Comparison of ENCODE assay signal across 40 mouse cellular contexts in genomic region chr13:64088057-64088456, GRCm38 (mm10). TPM values are rescaled to one million over a fixed set of nuclear protein-coding genes. Genes with fewer than 3 reads are reported as not detected.
"Had no signal": no experiment of that assay in that cellular context is flagged by ENCODE, and none has a peak within 500 bp of the region (broad histone marks: within the 10 kb centered on the region; RNA-seq: fewer than 3 reads in every experiment).

No protein-coding gene starts in this region.

- H3K9me3 ChIP-seq: embryonic facial prominence, embryonic 10.5 days; embryonic facial prominence, embryonic 12.5 days; embryonic facial prominence, embryonic 13.5 days; embryonic facial prominence, embryonic 15.5 days; forebrain, embryonic 10.5 days; forebrain, embryonic 12.5 days; forebrain, embryonic 13.5 days; forebrain, embryonic 15.5 days had no signal

- H3K4me3 ChIP-seq: embryonic facial prominence, embryonic 10.5 days; embryonic facial prominence, embryonic 12.5 days; embryonic facial prominence, embryonic 13.5 days; embryonic facial prominence, embryonic 15.5 days; erythroblast, embryonic 14.5 days; forebrain, embryonic 10.5 days; forebrain, embryonic 12.5 days; forebrain, embryonic 13.5 days; forebrain, embryonic 15.5 days; gastrocnemius, adult 2 months; heart, adult 2 months had no signal

- H3K27ac ChIP-seq: embryonic facial prominence, embryonic 10.5 days; embryonic facial prominence, embryonic 12.5 days; embryonic facial prominence, embryonic 13.5 days; embryonic facial prominence, embryonic 15.5 days; forebrain, embryonic 10.5 days; forebrain, embryonic 12.5 days; forebrain, embryonic 13.5 days; forebrain, embryonic 15.5 days; gastrocnemius, adult 2 months; heart, adult 2 months had no signal

- H3K9ac ChIP-seq: embryonic facial prominence, embryonic 12.5 days; embryonic facial prominence, embryonic 13.5 days; embryonic facial prominence, embryonic 15.5 days; forebrain, embryonic 12.5 days; forebrain, embryonic 13.5 days; forebrain, embryonic 15.5 days; forebrain, postnatal 0 days had no signal

- H3K4me2 ChIP-seq: embryonic facial prominence, embryonic 12.5 days; embryonic facial prominence, embryonic 13.5 days; embryonic facial prominence, embryonic 15.5 days; forebrain, embryonic 12.5 days; forebrain, embryonic 13.5 days; forebrain, embryonic 15.5 days had no signal

- H3K36me3 ChIP-seq: embryonic facial prominence, embryonic 10.5 days; embryonic facial prominence, embryonic 12.5 days; embryonic facial prominence, embryonic 13.5 days; embryonic facial prominence, embryonic 15.5 days; forebrain, embryonic 10.5 days; forebrain, embryonic 12.5 days; forebrain, embryonic 15.5 days had no signal

- ATAC-seq: forebrain, embryonic 13.5 days; forebrain, embryonic 14.5 days; forebrain, embryonic 15.5 days; forebrain, embryonic 16.5 days; forebrain, postnatal 0 days had no signal

- H3K27me3 ChIP-seq: embryonic facial prominence, embryonic 12.5 days; embryonic facial prominence, embryonic 13.5 days; embryonic facial prominence, embryonic 15.5 days; forebrain, embryonic 12.5 days; forebrain, embryonic 13.5 days; forebrain, embryonic 15.5 days had no signal

- DNase-seq: cerebellum, adult 18-20 months; cerebellum, adult 2 months; cerebellum, adult 8-10 months; cerebellum, adult 9-10 months; cerebellum, adult 9-11 months; cerebellum, postnatal 10 days; cerebellum, postnatal 14 days; cerebellum, postnatal 25 days; cerebellum, postnatal 36 days; embryo, embryonic 11 days; forebrain, postnatal 0 days; gastrocnemius, adult 2 months; gastrocnemius, postnatal 10 days; gastrocnemius, postnatal 14 days; gastrocnemius, postnatal 25 days; gastrocnemius, postnatal 36 days; heart, adult 11 months; heart, adult 18-20 months; heart, adult 2 months had no signal

- H3K4me1 ChIP-seq: embryonic facial prominence, embryonic 12.5 days; forebrain, embryonic 12.5 days; forebrain, embryonic 13.5 days; forebrain, embryonic 15.5 days had no signal

RNA-seq across cellular contexts. Expression of gene Hsd17b3, which starts 1.0 kb away (rescaled TPM):
- total RNA-seq: common myeloid progenitor, adult 5-6 weeks; forebrain, postnatal 0 days; gastrocnemius, adult 18-20 months; gastrocnemius, adult 2 months; gastrocnemius, adult 8-10 months; gastrocnemius, postnatal 10 days; gastrocnemius, postnatal 14 days; gastrocnemius, postnatal 25 days; gastrocnemius, postnatal 36 days; gastrocnemius, postnatal 4 days; granulocyte monocyte progenitor cell, adult 5-6 weeks; heart, adult 18-20 months; heart, adult 2 months had no signal
- polyA plus RNA-seq: cerebellum, adult 2 months; cortical plate, adult 2 months; embryonic facial prominence, embryonic 10.5 days; embryonic facial prominence, embryonic 11.5 days; embryonic facial prominence, embryonic 12.5 days; embryonic facial prominence, embryonic 13.5 days; embryonic facial prominence, embryonic 14.5 days; embryonic facial prominence, embryonic 15.5 days; erythroblast, embryonic 14.5 days; forebrain, embryonic 11.5 days; forebrain, embryonic 12.5 days; forebrain, embryonic 13.5 days; forebrain, embryonic 14.5 days; forebrain, embryonic 15.5 days; forebrain, embryonic 16.5 days; frontal cortex, adult 2 months; heart, adult 2 months had no signal
